Mouse (Mus musculus) layer of hippocampus, adult 2 months (tissue): ENCODE results near the gene Zfp637. TPM values are rescaled to one million over a fixed set of nuclear protein-coding genes. Genes with fewer than 3 reads are reported as not detected.

Experiments
- DNase-seq, 2 experiments: peaks; one replicate each; pipeline ENCODE4 v3.0.0; 2022; ENCODE audit warnings: low spot score in 2 of 2
- H3K27ac ChIP-seq: fragments of 200-600 bp; 2 replicates; pipeline ENCODE4 v1.8.1; 2022
- H3K4me3 ChIP-seq: fragments of 200-600 bp; 2 replicates; pipeline ENCODE4 v1.8.1; 2022; ENCODE audit warnings: mild to moderate bottlenecking
- CTCF ChIP-seq: fragments of 200-600 bp; conservative IDR thresholded peaks from 2 replicates; pipeline ENCODE4 v1.8.1; 2022; ENCODE audit warnings: antibody characterized with exemption, mild to moderate bottlenecking, moderate library complexity
- total RNA-seq, 2 experiments: library from RNA; stranded (reverse); gene quantifications; 2 replicates each; pipeline ENCODE4 v1.2.3; 2021

Gene Zfp637
- total RNA-seq, 2 experiments from 2014 or later, result 46.5 to 52.6 TPM

DNA sequence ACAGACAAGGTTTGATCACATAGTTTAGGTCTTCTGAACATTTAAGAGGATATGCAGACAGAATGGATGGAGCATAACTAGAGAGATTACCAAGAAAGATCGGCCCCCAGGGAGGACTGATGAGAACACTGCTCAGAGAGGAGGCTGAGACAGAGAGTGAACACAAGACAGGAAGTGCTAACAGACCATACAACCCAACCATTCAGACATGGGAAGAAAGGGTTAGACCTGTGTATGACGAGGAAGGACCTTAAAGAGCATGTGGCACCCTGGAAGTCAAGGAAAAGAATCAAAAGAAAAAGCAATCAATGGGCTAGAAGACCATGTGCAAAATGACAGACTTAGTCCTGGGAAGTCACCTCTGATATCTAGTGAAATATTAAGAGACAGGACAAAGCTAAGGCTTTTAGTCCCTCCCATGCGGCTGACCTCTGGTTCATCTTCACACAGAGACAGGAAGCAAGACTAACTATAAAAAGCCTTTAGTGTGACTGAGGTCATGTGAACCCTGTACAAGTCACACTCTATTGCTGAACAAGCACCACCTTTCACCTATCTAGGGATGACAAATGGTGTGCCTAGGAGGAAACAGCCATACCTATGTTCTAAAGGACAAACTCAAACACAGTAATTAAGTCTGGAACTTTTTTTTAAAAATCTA, 33.8 kb downstream of the Zfp637 start:
- no peak for DNase-seq

DNA sequence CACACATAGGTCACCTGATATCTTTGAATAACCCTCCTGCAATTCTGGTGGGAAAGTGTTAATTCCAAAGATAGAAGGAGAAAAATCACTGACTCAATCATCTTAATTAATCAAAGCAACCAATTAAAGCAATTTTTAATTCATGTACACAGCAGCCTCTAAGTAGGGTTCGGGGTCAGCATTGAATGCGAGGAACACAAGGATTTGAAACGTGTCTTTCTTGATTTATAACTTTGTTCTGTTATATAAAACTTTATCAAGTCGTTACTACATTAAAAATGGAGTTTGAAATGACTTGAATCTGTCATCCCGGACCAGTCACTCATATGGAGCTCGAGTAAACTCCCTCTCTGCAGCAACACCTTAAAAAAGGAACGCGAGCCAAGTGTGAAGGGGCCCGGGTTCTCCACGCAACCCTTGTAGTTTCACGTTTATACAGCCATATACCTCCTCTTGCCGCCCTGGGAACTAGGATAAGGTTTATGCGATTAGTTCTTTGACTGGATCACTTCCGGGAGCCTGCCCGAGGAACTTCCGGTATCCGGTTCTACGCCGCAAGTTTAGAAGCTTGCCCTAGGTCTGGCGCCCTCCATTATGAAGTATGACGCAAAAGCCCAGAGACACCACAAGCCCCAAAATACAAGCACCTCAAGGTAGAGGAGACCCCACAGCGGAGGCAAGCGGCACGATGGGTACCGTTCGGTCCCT, 37.9 kb downstream of the Zfp637 start:
- Histone ChIP-seq H3K27ac (peak overlapping the region; percentile 100), H3K4me3 (peak overlapping the region; percentile 66)
- DNase-seq, result peak; percentile 84 to 93
- no peak for TF ChIP-seq CTCF

More for the DNA sequence above, 33.8 kb downstream of the Zfp637 start:
- no peak overlapping the region for H3K4me3 ChIP-seq
- no peak for TF ChIP-seq CTCF
- no peak overlapping the region for H3K27ac ChIP-seq

DNA sequence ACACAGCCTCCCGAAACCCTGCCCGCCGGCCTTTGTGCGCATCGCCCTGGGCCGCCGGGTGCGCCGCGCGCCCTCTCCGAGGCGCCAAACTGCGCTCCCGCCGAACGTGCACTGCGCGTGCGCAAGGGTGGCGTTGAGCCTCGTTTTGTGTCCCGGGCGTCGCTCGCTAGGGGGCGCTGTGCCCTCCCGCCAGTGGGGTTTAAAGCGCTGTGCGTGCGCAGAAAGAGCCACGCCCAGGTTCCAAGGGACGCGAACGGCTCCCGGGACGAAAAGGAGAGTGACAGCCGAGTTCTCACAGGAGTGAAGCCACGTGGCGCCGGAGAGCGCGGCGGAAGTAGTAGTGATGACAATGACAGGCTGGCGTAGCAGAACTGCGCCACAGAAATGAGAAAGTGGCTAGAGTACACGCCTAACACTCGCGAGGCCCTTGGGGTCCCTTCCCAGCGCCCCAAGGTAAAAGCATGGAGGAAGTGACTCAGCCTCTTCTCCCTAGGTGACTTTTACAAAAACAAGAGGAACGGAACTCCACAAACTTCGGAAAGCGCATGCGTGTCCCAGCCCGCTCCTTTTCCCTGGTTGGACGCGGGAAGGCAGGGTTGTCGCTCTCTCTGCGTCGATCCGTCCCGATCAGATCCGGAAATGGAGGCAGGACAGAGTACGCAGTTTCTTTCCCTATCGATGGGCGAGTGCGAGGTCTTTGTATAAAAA, 38.6 kb downstream of the Zfp637 start:
- peak; percentile 99 for TF ChIP-seq CTCF
- peak; percentile 99 to 100 for DNase-seq

DNA sequence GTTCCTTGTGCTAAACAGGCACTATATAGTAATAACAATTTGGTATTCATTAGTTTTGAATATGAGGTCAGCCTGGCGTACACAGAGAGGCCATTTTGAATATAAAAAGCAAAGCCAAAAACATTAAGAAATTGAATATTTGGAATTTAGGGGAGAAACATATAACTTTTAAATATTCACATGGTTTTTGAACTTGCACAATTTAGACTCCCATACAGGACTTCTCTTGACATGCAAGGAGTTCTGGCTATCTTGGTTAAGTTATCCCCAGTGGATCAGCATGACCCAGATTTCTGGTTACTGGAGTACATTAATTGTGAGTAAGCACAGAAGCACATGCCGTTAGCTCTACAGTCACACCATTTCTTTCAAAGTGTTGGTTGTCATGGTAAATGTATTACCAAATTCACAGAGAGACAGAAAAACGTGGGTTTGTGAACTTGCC, 39.4 kb downstream of the Zfp637 start:
- DNase-seq, result no peak
- no peak for TF ChIP-seq CTCF
- H3K27ac ChIP-seq, result peak overlapping the region; percentile 100
- H3K4me3 ChIP-seq, result peak overlapping the region; percentile 66

More for the DNA sequence above, 38.6 kb downstream of the Zfp637 start:
- Histone ChIP-seq H3K4me3 (peak overlapping the region; percentile 66), H3K27ac (peak overlapping the region; percentile 100)

DNA sequence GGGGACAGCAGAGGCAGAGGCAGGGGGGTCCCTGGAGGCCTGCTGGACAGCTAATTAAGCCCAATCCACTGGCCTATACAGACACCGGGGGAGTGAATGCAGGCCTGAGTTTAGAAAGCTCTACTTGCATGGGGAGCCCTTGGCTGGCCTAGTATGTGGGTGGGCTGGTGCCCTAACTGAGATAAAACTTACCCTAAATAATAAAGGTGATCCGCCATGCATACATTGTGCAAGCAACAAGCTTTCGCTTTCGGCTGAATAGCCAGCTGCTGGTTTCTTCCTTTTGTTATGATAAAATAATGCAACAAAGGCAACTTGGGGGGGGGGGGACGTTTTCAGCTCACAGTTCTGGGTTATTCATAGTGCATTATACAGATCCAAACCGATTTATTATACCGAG, 40.2 kb downstream of the Zfp637 start:
- DNase-seq, result no peak

DNA sequence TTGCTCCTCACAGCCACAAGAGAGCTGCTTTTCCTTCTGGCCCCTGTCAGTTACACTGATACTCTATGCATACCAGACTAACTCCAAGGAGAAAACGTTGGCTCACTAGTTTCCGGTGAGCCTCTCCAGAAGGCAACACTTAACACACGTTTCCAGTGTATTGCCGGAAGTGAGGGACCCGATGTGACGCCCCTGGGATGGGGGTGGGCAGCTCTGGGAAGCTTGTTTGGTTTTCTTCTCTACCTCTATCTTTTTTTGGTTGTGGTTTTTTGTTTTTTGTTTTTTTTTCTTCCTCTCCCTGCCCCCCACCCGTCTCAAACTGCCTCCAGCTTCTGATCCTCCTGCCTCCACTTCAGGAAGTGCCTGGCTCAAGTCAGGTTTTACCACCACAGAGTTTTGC, 41.0 kb downstream of the Zfp637 start:
- Histone ChIP-seq H3K4me3 (no peak overlapping the region), H3K27ac (no peak overlapping the region)
- no peak for TF ChIP-seq CTCF
- no peak for DNase-seq

More for the DNA sequence above, 40.2 kb downstream of the Zfp637 start:
- Histone ChIP-seq H3K27ac (peak overlapping the region; percentile 100; the same call in 1 of the 2 replicates), H3K4me3 (no peak overlapping the region)
- TF ChIP-seq CTCF, result no peak

DNA sequence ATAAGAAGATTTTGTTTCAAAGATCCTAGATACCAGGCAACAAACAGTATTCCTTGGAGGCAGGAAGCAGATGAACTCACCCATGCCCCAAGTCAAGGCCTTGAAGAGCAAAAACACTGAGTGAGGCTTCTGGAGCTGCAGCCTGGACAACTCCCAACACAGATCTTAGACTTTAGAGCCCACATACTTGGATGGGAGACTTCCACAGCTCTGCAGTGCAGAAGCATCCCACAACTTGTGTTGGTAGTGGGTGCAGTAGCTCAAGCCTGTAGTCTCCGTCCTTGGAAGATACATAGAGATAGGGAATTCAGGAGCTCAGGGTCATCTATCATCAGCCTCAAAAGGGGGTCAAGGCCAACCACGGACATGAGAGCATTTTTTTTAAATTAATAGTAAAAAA, 45.0 kb downstream of the Zfp637 start:
- DNase-seq, result no peak
- TF ChIP-seq CTCF, result no peak
- Histone ChIP-seq H3K27ac (no peak overlapping the region), H3K4me3 (no peak overlapping the region)

DNA sequence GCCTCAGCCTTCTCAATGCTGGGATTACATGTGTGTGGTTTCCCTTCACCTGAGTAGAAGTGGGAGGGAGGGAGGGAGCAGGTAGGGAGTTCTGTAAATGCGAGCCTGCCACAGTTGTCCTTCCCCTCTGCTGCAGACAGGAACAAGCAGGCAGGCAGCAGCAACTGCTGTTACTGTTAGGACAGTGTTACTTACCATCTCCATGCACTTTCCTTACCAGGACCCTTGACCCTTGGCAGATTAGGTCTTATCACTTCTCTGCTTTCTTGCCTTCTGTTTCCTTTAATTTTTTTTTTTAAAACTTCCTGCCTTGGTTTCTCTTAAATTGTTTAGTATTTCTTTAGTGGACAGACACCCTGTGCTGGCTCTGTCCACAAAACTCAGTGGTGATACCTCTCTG, 47.1 kb downstream of the Zfp637 start:
- no peak for TF ChIP-seq CTCF
- H3K27ac ChIP-seq, result no peak overlapping the region
- no peak overlapping the region for H3K4me3 ChIP-seq
- DNase-seq, result no peak

DNA sequence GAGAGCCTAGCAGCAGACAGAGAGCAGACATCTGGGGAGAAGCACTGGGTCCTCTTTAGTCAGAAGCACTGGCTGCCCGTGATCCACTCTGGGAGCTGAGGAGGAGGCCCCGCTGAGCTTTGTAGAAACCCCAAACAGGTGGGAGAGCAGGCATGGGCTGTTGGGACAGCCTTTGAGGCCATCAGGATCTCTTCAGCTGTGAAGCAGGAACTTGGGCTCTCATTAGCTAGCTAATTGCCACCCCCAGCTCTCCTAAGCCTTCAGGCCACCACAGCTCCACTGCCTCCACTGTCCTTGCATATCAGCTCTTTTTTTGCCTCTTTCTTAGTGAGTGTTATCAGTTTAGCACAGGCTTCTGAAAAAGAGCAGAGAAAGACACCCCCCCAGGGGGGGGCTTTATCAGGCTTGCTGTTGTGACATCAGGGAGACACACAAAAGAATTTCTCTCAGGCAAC, 47.7 kb downstream of the Zfp637 start:
- DNase-seq, result no peak
- Histone ChIP-seq H3K27ac (no peak overlapping the region), H3K4me3 (no peak overlapping the region)
- TF ChIP-seq CTCF, result no peak

DNA sequence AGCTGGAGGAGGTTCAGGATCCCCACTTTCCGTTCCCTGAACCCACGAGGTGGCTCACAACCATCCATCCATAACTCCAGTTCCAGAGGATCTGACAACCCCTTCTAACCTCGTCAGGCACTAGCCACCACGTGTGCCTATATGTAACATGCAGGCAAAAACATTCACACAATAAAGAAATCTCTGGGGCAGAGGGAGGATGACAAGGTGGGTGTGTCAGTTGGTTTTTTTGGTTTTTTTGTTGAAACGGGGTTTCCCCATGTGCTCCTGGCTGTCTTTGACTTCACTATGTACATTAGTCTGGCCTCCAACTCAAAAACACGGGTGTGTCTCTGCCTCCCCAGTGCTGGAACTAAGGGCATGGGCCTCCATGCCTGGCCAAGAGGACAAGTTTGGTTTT, 49.3 kb downstream of the Zfp637 start:
- no peak for DNase-seq
- no peak for TF ChIP-seq CTCF

DNA sequence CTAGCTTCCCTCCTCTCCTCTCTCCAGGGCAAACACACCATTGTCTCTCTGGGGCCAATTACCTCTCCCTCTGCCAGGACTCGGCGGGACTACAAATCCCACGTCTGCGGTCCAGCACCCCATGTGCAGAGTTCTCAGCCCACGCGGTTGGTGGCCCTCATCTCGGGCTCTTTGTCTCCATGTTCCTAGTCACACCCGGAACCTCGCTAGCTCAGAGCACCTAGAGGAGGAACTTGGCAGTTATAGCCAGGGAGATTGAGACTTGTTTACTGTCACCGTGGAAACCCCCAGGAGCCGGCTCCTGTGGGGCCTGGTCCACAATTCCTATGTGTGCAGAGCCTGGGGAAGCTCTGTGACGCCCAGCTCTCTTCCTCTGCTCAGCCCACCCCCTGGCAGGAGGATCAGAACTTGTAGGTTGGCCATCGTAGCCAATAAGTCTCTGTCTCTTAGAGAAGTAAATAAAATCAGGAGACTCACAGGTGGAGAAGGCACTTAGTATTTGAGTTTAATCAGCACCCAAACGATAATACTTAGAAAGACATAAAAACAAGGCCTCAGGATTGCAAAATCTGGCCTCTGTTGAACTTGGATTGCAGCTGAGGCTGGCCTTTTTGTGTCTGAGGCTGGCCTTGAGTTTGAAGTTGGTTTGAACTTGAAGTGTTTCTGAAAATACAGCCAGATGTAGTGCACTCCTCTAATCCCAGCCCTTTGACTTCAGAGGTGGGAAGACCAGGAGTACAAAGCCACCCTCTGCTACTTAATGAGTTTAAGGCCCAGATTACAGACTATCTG, 50.6 kb downstream of the Zfp637 start:
- Histone ChIP-seq H3K27ac (no peak overlapping the region), H3K4me3 (no peak overlapping the region)
- no peak; the same call in 1 of the 2 replicates for TF ChIP-seq CTCF
- no peak for DNase-seq

More for the DNA sequence above, 49.3 kb downstream of the Zfp637 start:
- no peak overlapping the region for H3K4me3 ChIP-seq
- no peak overlapping the region for H3K27ac ChIP-seq

DNA sequence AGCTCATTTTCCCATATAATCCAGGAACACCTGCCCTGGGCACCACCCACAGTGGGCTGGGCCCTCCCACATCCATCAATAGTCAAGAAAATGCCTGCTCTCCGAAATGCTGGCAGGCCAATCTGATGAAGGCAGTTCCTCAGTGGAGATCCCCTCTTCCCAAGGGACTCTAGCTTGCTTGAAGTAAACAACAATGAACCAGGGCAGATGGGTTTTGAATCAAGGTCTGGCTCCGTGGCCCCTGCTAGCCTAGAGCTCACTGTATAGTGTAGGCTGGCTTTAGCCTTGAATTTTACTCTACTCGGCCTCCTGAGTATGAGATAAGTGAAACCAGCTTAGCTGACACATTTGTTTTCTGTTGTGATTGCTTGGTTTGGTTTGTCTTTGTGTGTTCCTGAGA, 51.4 kb downstream of the Zfp637 start:
- Histone ChIP-seq H3K27ac (no peak overlapping the region), H3K4me3 (no peak overlapping the region)
- DNase-seq, result no peak
- TF ChIP-seq CTCF, result no peak

DNA sequence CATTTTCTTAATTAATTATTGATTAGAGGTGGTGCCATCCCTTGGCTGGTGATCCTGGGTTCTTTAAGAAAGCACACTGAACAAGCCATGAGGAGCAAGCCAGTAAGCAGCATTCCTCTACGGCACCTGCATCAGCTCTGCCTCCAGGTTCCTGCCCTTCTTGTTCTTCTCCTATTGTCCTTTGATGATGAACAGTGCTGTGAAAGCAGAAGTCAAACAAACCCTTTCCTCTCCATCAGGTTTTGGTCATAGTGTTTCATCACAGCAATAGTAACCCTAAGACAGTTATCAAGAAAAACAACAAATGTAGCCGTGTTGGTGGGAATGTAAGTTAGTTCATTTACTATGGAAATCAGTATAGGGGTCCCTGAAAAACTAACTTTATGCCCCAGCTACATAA, 52.5 kb downstream of the Zfp637 start:
- Histone ChIP-seq H3K4me3 (no peak overlapping the region), H3K27ac (no peak overlapping the region)
- no peak for TF ChIP-seq CTCF
- DNase-seq, result no peak

Other genes with a start within 250 kb of the Zfp637 start
- 10 to 100 TPM; 35.9 to 38.4 TPM for gene Zfp239, start 20.9 kb downstream of the Zfp637 start, total RNA-seq
- 100 to 1,000 TPM; 123 TPM for gene Hnrnpf, start 59.1 kb downstream of the Zfp637 start, total RNA-seq
- gene Fxyd4, start 96.5 kb downstream of the Zfp637 start, total RNA-seq, result not detected
- gene Rasgef1a, start 170.3 kb downstream of the Zfp637 start, total RNA-seq, result 100 to 1,000 TPM; 216 to 231 TPM